Mouse (Mus musculus): ENCODE results near the gene Glb1.

Gene Glb1

DNA sequence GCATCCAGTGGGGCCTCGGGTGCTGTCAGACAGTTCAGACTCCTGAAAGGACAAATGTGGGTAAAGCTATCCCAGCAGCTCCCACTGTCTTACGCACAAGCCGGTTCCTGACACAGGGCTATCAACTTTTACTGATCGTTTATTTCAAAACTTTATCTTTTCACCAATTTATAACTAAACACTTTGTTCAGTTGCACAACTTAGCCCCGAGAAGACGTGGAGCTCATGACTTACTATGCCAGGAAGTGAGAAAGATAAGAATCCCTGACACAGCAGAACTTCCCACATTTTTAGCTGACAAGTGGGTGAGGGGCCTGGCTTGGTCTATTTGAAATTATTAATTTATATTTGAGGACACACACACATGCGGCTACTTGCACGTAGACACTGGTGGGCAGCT is 6.2 kb upstream of the Glb1 start:
- WGBS, result 89% methylated on average over 8 of the region's 8 CpGs

DNA sequence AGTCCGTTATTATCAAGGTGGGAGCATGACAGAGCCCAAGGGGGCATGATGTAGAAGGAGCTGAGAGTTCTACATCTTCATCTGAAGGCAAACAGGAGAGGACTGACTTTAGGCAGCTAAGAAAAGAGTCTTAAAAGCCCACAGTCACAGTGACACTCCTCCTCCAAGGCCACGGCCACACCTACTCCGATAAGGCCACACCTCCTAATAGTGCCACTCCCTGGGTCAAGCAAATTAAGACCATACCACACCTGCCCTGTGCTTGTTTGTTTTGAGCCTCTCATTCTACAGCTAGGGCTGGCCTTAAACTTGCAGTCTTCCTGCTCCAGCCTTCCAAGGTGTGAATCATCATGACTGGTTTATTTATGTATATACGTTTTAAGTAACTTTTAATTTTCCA is 5.6 kb upstream of the Glb1 start:
- WGBS, result 93% methylated on average over 4 of the region's 4 CpGs

DNA sequence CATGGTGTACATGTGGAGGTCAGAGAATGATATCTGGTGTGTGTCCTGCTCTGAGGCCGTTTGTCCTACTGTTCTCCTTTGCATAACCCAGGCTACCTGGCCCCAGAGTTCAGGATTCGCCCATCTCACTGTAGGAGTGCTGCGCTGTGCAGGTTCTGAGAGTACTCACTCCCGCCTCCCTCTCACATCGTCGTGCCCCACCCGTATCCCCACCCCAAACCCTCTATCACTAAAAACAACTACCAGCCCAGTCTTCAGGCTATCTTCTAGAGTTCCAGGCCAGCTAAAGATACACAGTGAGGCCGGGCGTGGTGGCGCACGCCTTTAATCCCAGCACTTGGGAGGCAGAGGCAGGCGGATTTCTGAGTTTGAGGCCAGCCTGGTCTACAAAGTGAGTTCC is 1.2 kb upstream of the Glb1 start:
- 97% methylated on average over 12 of the region's 12 CpGs for WGBS

DNA sequence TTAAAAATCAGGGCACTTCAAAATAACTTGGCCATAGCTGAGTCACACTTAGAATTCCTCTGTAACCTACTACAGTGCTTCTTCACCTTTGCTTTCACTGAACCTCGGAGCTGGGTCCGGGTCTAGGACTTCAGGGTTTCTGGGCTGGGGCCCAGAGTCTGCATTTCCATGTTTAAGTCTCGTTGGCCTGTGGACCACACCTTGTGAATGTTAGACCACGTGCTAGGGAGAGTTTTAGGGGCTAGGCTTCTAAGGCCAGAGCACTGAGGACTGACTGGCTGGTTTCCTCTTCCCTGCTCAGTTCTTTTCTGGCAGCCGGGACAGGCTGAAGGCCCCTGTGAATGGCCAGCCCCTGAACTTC is 308 bp upstream of the Glb1 start:
- WGBS, result 20% methylated on average over 5 of the region's 5 CpGs

DNA sequence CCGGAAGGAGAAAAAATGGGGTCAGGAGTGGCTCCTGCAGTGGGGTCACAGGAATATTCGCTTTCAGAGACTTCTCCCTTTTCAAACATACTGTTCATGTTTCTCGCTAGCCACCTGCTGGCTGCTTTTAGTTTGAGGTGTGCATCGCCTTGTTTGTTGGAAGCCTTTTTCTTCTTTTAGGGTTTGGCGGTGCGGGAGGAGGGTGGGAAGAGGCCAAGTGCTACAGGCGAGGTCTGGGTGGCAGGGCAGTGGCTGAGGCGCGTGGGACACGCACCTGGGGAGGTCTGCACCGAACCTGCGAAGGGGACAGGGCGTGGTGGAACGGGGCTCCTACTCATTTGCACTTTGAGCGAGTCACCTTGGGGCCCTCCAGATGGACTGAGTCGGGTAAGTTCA is 807 bp downstream of the Glb1 start:
- 3% methylated on average over 16 of the region's 16 CpGs for WGBS

DNA sequence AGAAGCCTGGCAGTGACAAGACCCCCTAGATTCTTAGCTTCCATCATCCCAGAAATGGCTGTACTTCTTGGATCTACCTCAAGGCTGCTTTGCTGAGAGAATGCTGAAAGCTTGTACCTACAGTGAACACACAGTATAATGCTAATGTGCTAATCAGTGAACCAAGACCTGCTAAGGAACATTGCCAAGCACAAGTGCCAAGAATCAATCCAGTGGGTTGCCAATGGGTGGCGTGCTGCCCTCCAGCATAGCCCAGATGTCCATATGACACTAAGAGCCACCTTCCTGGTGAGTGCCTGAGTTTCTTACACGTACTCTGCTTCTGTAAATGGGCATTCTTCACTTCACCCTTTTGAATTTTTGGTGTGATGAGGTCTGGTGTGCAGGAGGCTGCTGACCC is 6.8 kb downstream of the Glb1 start:
- 75% methylated on average over 2 of the region's 2 CpGs for WGBS

DNA sequence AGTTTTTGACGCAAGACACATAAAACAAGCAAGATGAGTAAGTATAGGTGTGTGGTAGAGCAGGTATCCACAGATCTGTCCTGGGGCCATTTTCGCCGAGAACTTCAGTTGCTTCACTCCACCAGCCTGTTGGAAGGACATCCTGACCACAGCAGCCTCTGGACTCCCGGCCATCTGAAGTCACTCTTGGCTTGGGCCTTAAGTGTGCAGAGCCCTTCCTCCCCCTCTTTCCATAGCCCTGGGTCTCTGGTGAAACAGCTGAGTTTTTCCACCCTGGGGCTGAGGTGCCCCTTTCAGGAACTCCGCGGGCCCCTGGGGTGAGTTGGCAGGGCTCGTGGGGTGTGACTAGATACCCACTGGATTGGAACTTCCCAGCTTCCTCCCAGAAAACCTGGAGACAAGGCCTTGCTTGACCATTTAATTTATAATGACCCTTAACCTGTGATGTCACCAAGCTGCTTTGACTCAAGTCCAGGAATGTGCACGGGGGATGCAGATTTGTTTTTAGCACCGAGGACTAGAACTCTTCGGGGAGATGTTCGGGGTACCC is 9.5 kb downstream of the Glb1 start:
- 95% methylated on average over 11 of the region's 11 CpGs for WGBS

DNA sequence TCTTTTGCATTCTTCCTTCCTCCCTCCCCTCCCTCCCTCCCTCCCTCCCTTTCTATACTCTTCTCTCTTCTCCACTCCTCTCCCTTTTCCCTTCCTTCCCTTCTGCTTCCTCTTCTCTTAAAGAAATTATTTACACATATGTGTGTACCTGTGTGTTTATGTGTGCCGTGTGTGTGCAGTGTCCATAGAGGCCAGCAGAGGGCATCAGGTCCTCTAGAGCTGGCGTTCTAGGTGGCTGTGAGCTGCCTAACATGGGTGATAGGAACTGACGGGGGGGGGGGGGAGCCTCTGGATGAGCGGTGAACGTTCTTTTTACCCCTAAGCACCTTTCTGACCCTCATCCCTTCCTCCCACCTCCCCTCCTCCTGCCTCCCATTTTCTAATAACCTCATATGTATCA is 10.4 kb downstream of the Glb1 start:
- 82% methylated on average over 5 of the region's 5 CpGs for WGBS

DNA sequence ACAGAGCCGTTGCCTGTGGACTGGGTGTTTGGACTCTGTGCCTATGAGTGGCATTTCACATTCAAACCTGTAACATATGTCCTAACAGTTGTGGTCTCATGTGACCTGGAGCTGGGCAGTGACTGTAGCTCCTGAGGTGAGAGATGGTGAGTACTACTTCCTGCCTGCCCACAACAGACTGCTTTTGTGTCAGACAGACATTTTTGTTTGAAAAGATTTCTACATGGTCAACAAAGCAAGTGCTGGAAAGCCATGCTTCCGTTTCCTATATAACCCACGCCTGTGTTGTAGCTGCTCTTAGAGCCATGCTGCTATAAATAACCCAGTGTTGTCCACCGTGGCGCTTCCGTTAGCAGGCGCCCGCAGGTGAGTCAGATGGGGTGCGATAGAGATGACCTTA is 11.5 kb downstream of the Glb1 start:
- WGBS, result 65% methylated on average over 9 of the region's 9 CpGs

DNA sequence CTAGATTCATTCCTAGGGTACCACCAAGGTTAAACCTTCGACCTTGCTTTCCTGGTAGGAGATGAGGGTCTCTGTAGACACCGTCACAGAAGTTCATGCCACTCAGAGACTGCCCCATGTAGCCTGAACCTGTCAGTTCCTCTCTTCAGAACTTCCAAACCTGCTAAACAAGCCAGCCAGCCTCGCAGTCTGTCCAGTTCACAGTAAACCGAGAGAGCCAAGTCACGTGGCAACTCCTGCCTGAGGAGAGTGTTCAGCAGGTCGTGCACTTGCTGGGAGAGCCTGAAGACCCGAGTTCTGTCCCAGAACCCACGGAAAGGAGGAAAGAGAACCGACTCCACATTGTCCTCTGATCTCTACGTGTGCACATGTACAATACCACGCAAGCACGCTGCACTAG is 13.0 kb downstream of the Glb1 start:
- 85% methylated on average over 12 of the region's 12 CpGs for WGBS

DNA sequence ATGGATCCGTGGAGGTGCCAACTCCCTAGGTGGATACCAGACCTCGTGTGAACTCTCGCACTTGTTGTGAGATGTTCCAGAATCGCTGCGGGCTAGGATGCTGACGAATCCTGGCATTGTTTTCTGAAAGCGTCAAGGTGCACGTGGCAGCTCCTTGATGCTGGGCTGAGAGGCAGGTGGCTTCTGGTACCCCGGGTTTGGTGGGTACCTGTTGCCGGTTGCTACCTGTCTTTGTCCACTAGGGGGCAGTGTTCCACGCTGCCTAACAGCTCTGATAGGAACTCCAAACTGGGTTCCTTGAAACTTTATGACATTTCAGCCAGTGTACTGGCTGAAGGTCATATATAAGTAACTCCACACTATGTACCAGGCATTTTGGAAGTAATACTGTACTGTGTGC is 14.8 kb downstream of the Glb1 start:
- WGBS, result 27% methylated on average over 11 of the region's 11 CpGs

DNA sequence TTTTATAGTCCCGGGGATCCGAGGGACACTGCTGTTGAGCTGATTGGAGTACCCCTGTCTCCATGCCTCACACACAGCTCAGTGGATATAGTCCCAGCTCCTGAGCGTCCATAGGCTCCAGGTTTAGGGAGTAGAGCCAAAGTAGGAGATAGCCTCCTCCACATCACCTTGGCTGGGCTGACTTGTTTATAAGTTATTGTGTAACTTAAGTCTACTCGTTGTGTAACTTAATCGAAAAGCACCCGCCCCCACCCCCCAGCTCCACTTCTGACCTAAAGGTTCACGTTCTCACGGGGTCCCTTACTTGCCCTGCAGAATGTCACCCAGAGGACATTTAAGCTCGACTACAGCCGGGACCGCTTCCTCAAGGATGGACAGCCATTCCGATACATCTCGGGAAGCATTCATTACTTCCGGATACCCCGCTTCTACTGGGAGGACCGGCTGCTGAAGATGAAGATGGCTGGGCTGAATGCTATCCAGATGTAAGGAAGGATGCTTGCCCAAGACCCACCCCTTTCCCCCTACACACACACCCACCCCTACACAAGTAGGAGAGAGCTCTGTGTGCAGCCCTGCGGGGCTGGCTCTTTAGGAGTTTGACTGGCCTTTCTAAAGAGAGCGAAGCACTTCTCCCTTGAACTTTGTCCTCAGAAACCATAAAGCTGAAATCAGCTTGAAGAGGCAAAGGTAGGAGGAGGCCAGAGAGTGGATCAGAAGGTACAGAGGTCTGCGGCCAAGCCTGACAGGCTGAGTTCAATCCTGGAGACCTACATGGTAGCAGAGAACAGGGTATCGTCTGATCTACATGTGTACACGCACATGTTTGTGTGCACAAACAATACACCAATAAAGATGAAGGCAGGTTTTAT is 16.0 kb downstream of the Glb1 start:
- 93% methylated on average over 21 of the region's 21 CpGs for WGBS

DNA sequence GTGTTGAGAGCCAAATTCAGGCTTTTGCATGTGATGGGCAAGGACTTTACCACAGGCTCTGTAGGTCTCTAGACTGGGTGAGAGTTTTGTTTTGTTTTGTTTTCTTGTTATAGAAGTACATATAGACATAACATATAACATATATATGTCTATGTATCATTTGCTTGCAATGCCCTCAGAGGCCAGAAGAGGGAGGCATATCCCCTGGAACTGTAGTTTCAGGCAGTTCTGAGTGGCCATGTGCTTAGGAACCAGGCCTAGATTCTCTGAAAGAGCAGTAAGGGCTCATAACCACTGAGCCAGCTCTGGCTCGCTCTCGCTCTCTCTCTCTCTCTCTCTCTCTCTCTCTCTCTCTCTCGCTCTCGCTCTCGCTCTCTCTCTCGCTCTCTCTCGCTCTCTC is 17.3 kb downstream of the Glb1 start:
- WGBS, result 70% methylated on average over 5 of the region's 7 CpGs

DNA sequence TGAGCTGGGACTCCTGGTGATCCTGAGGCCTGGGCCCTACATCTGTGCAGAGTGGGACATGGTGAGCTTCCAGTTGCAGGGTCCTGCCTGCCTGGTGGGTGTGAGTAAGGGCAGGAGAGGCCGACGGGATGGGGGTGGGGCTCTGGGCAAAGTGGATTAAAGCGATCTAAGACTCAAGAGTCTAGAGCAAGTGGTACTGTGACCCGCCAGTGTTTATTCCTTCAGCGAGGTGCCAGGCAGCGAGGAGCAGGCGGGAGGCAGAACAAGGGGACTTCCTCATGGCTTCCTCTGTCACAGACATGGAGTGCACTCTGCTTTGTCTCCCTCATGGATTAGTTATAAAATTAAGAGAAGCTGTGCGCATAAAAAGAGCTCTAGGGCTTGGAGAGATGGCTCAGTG is 19.6 kb downstream of the Glb1 start:
- 87% methylated on average over 8 of the region's 8 CpGs for WGBS

DNA sequence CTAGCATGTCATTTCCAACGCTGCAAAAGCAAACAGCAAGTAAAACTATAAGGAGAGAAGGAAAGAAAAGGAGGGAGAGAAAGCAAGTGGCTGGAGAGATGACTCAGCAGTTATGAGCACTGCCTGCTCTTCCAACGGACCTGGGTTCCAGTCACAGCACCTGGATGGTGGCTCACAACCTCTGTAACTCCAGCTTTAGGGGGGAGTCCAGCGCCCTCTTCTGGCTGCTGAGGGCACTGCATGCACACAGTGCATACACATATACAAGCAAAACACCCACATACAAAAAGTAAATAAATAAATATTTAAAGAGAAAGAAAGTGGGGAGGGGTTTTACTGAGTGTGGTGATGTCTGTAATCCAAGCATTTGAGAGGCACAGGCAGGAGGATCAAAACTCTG is 20.2 kb downstream of the Glb1 start:
- WGBS, result 72% methylated on average over 3 of the region's 3 CpGs

DNA sequence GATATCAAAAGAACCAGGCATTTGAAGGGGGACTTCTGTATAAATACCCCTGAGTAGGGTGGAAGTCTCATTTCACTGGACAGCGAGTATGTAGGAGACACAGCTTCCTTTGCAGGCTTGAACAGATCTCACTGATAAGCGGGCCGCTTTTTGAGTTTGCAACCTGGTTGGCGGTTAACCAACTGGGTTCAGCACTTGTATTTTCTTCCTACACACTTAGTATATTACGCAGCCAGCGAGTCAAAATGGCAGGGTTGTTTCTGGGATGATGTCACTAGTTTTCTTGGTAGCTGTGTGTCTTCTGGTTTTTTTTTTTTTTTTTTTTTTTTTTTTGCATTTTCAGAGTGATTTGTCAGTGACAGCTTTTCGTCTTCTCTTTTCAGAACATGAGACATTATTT is 20.9 kb downstream of the Glb1 start:
- WGBS, result 87% methylated on average over 7 of the region's 7 CpGs

DNA sequence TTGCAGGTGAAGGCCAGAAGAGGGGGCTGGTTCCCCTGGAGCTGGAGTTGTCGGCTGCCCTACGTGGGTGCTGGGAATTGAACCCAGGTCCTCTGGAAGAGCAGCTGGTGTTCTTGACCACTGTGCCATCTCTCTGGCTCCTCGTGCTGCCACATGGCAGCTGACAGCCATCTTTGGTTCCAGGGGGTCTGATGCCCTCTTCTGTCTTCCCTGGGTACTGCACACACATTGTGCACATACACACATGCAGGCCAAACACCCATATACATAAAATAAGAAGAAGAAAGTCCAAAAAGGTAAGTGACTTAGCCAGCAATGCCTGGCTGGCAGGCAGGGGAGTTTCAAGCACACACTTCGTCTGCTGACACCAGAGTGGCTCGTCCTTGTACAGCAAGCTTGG is 24.7 kb downstream of the Glb1 start:
- 95% methylated on average over 5 of the region's 5 CpGs for WGBS

DNA sequence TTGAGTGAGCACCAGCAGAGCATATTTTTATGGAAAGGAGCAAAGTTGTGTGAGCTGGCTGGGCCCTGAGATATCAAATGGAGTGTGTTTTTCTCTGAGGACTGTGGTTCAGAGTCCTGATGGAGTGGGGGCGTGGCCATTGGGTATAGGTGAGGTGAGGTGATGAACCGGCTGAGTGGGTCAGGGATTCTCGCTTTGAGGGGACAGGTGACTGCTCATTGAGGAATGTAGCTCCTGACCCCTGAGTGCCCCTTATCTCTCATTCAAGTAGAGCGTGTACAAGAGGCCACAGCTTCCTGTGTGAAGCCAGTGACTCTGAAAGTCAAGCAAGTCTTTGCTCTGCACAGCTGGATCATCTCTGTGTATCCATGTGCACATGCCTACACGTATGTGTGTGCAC is 25.3 kb downstream of the Glb1 start:
- WGBS, result 98% methylated on average over 5 of the region's 5 CpGs

DNA sequence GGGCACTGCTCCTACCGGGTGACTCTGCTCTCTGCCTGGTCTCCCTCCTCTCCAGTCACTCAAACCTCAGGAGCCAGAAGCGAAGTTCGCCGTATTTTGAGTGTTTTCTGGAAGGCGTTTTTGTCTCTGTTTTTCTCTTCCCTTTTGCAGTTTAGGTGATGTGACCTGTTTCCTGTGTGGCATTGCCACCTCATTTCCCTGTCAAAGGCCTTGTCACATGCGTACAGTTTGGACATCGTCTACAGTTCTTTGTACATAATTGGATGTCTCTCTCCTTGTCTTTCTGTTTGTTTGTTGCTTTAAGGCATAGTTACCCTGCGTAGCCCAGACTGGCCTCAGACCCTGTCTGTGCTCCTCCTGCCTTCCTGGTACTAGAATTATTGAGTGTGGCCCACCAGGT is 26.5 kb downstream of the Glb1 start:
- 93% methylated on average over 8 of the region's 8 CpGs for WGBS

DNA sequence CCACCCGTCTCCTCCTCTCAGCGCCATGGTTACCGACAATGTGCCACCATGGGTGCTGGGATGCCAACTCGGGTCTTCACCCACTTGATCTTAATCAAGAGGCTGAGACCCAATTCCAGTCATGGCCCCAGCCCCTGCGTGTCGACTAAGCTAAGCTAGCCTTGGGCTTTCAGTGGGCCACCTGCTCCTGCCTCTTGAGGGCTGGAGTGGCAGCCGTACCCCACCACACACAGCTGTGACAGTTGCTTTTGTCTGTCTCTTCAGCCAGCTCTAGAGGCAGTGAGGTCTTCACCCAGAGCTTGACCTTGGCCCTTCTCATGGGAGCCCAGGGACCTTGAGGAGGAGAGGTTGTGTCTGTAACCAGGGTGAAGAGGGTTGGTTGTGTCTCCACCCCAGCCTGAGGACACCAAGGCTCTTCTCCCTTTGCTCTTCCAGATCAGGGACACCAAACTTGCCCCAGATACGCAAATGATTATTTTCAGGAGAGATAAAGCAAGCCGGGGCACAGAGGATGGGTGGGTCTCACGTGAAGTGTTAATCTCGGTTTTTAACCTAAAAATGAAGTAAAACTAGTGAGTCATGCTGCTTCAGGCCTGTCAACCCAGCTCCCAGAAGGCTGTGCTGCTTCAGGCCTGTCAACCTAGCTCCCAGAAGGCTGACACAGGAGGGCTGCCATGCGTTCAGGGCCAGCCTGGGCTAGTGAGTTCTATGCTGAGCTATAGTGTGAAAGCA is 27.4 kb downstream of the Glb1 start:
- 85% methylated on average over 12 of the region's 12 CpGs for WGBS

DNA sequence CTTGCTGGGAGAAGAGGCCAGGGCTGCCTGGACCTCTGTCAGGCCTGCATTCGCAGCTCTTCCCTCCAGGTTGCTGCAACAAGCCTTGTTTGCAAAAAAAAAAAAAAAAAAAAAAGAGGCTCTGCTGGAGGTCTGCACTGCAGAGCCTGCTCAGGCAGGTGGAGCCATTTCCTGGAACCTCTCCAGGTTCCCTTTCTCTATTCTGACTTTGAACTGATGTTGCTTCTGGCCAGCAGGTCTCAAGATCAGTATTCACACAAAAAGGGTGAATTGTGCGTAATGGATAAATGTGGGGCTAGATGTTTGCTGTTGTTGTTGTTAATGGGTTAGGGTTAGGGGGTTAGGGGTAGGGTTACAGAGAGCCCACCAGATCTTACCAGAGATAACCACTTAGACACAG is 34.8 kb downstream of the Glb1 start:
- WGBS, result 87% methylated on average over 2 of the region's 2 CpGs

DNA sequence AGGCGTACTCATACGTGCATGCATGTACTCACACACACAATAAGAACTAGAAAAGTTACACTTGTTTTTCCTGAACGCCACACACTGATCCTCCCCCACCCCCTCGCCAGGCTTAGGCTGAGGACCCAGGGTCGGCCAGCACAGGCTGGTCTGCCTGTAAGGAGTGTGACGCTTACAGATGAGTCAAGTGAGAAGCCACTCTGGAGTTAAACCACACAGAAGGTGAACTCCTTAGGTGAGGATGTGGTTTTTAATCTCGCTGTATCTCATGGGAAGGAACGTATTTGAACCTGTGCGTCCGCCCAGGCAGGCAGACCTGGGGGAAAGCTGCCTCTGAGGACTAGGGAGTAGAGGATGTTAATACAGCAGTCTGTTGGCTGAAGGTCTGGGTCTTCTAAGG is 39.7 kb downstream of the Glb1 start:
- WGBS, result 88% methylated on average over 10 of the region's 10 CpGs

DNA sequence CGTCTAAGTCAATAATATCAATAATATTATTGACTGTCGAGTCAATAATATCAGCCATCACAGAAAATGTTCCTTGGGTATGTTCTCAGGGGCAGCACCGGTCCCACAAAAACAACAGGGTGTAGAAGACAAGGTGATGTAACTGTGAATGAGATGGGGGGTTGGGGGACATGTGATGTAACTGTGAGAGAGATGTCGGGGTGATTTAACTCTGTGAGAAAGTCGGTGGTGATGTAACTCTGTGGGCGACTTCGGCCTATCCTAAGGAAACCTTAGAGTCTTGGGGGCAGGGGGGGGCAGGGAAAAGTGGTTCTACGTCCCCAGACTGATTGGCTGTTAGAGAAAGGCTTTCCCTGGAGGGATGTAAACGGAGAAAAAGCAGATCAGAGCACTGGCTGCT is 41.3 kb downstream of the Glb1 start:
- 96% methylated on average over 9 of the region's 9 CpGs for WGBS
